Mouse (Mus musculus): ENCODE results near the gene Fbln5. TPM values are rescaled to one million over a fixed set of nuclear protein-coding genes. Genes with fewer than 3 reads are reported as not detected.

The Fbln5 gene
- polyA plus RNA-seq, 1 experiment, result 60.5 TPM

GRCm38 (mm10) chr12:101851314-101851713, 32.5 kb upstream of the Fbln5 start:
- Histone ChIP-seq H3K27me3 (ENCODE audit: control insufficient read depth, insufficient read depth, low read length) (no peaks in the 10 kb centered on the region), H3K4me1 (ENCODE audit: control insufficient read depth, insufficient read depth, insufficient read length) (no peaks in the 10 kb centered on the region), H3K27ac (ENCODE audit: insufficient read depth, low read length) (no peak overlapping the region), H3K4me3 (ENCODE audit: extremely low read depth, insufficient read depth, insufficient read length) (no peak overlapping the region), H3K36me3 (ENCODE audit: control insufficient read depth, insufficient read depth, low read length) (peaks cover 10% of the 10 kb centered on the region)
- DNase-seq (ENCODE audit: low read depth in 1 of 2, low spot score in 2 of 2), result no peak
- TF ChIP-seq POLR2A (IDR thresholded peaks at IDR 0.05; ENCODE audit: low read depth, low read length) (no peak), CTCF (IDR thresholded peaks at IDR 0.05; ENCODE audit: extremely low read depth, insufficient read depth, insufficient read length, insufficient replicate concordance) (no peak)
- WGBS, result 92% methylated on average over 9 of the region's 9 CpGs

- no peaks in the 10 kb centered on the region for H3K27me3 ChIP-seq (ENCODE audit: control insufficient read depth, insufficient read depth, low read length)
- WGBS, result 87% methylated on average over 10 of the region's 10 CpGs
- H3K4me1 ChIP-seq (ENCODE audit: control insufficient read depth, insufficient read depth, insufficient read length), result no peaks in the 10 kb centered on the region
- peaks cover 15% of the 10 kb centered on the region for H3K36me3 ChIP-seq (ENCODE audit: control insufficient read depth, insufficient read depth, low read length)
- no peak for TF ChIP-seq CTCF (IDR thresholded peaks at IDR 0.05; ENCODE audit: extremely low read depth, insufficient read depth, insufficient read length, insufficient replicate concordance)
- no peak for TF ChIP-seq POLR2A (IDR thresholded peaks at IDR 0.05; ENCODE audit: low read depth, low read length)
- DNase-seq (ENCODE audit: low read depth in 1 of 2, low spot score in 2 of 2), result no peak
- no peak overlapping the region for H3K27ac ChIP-seq (ENCODE audit: insufficient read depth, low read length)
- H3K4me3 ChIP-seq (ENCODE audit: extremely low read depth, insufficient read depth, insufficient read length), result no peak overlapping the region
Observed at GRCm38 (mm10) chr12:101836546-101837274, 17.9 kb upstream of the Fbln5 start.

GRCm38 (mm10) chr12:101834715-101835114, 15.9 kb upstream of the Fbln5 start:
- WGBS, result 93% methylated on average over 4 of the region's 4 CpGs
- no peak for TF ChIP-seq POLR2A (IDR thresholded peaks at IDR 0.05; ENCODE audit: low read depth, low read length)
- no peak for TF ChIP-seq CTCF (IDR thresholded peaks at IDR 0.05; ENCODE audit: extremely low read depth, insufficient read depth, insufficient read length, insufficient replicate concordance)
- DNase-seq (ENCODE audit: low read depth in 1 of 2, low spot score in 2 of 2), result no peak
- H3K27me3 ChIP-seq (ENCODE audit: control insufficient read depth, insufficient read depth, low read length), result no peaks in the 10 kb centered on the region
- no peak overlapping the region for H3K27ac ChIP-seq (ENCODE audit: insufficient read depth, low read length)
- no peaks in the 10 kb centered on the region for H3K4me1 ChIP-seq (ENCODE audit: control insufficient read depth, insufficient read depth, insufficient read length)
- peaks cover 15% of the 10 kb centered on the region for H3K36me3 ChIP-seq (ENCODE audit: control insufficient read depth, insufficient read depth, low read length)
- H3K4me3 ChIP-seq (ENCODE audit: extremely low read depth, insufficient read depth, insufficient read length), result no peak overlapping the region

GRCm38 (mm10) chr12:101833776-101834175, 14.9 kb upstream of the Fbln5 start:
- TF ChIP-seq CTCF (IDR thresholded peaks at IDR 0.05; ENCODE audit: extremely low read depth, insufficient read depth, insufficient read length, insufficient replicate concordance) (no peak), POLR2A (IDR thresholded peaks at IDR 0.05; ENCODE audit: low read depth, low read length) (no peak)
- H3K27me3 ChIP-seq (ENCODE audit: control insufficient read depth, insufficient read depth, low read length), result no peaks in the 10 kb centered on the region
- no peak overlapping the region for H3K27ac ChIP-seq (ENCODE audit: insufficient read depth, low read length)
- H3K4me1 ChIP-seq (ENCODE audit: control insufficient read depth, insufficient read depth, insufficient read length), result no peaks in the 10 kb centered on the region
- no peak for DNase-seq (ENCODE audit: low read depth in 1 of 2, low spot score in 2 of 2)
- H3K36me3 ChIP-seq (ENCODE audit: control insufficient read depth, insufficient read depth, low read length), result peaks cover 15% of the 10 kb centered on the region
- no peak overlapping the region for H3K4me3 ChIP-seq (ENCODE audit: extremely low read depth, insufficient read depth, insufficient read length)
- 93% methylated on average over 8 of the region's 8 CpGs for WGBS

- no peak overlapping the region for H3K27ac ChIP-seq (ENCODE audit: insufficient read depth, low read length)
- no peak overlapping the region for H3K4me3 ChIP-seq (ENCODE audit: extremely low read depth, insufficient read depth, insufficient read length)
Observed at GRCm38 (mm10) chr12:101833115-101833506, 14.3 kb upstream of the Fbln5 start.

GRCm38 (mm10) chr12:101832179-101833114, 13.6 kb upstream of the Fbln5 start:
- DNase-seq (ENCODE audit: low read depth in 1 of 2, low spot score in 2 of 2), result no peak
- Histone ChIP-seq H3K36me3 (ENCODE audit: control insufficient read depth, insufficient read depth, low read length) (peaks cover 8% of the 10 kb centered on the region), H3K4me3 (ENCODE audit: extremely low read depth, insufficient read depth, insufficient read length) (no peak overlapping the region), H3K27ac (ENCODE audit: insufficient read depth, low read length) (no peak overlapping the region), H3K4me1 (ENCODE audit: control insufficient read depth, insufficient read depth, insufficient read length) (no peaks in the 10 kb centered on the region), H3K27me3 (ENCODE audit: control insufficient read depth, insufficient read depth, low read length) (no peaks in the 10 kb centered on the region)
- TF ChIP-seq POLR2A (IDR thresholded peaks at IDR 0.05; ENCODE audit: low read depth, low read length) (no peak), CTCF (IDR thresholded peaks at IDR 0.05; ENCODE audit: extremely low read depth, insufficient read depth, insufficient read length, insufficient replicate concordance) (no peak)
- 61% methylated on average over 7 of the region's 7 CpGs for WGBS

More at GRCm38 (mm10) chr12:101833115-101833506, 14.3 kb upstream of the Fbln5 start:
- no peak for DNase-seq (ENCODE audit: low read depth in 1 of 2, low spot score in 2 of 2)
- Histone ChIP-seq H3K27me3 (ENCODE audit: control insufficient read depth, insufficient read depth, low read length) (no peaks in the 10 kb centered on the region), H3K4me1 (ENCODE audit: control insufficient read depth, insufficient read depth, insufficient read length) (no peaks in the 10 kb centered on the region), H3K36me3 (ENCODE audit: control insufficient read depth, insufficient read depth, low read length) (peaks cover 12% of the 10 kb centered on the region)
- 94% methylated on average over 6 of the region's 6 CpGs for WGBS
- TF ChIP-seq POLR2A (IDR thresholded peaks at IDR 0.05; ENCODE audit: low read depth, low read length) (no peak), CTCF (IDR thresholded peaks at IDR 0.05; ENCODE audit: extremely low read depth, insufficient read depth, insufficient read length, insufficient replicate concordance) (no peak)
